Mouse (Mus musculus) G1E (cell line): ENCODE data around the gene Nfyc.

Experiments
- CTCF ChIP-seq: IDR thresholded peaks from 2 replicates; pipeline ENCODE4 v1.5.1; 2012; ENCODE audit warnings: low read depth, low read length, inconsistent platforms, mixed read lengths
- TAL1 ChIP-seq: conservative IDR thresholded peaks from 2 replicates; pipeline ENCODE4 v1.6.1; 2012; ENCODE audit warnings: low read depth, low read length, inconsistent platforms, mixed read lengths

DNA sequence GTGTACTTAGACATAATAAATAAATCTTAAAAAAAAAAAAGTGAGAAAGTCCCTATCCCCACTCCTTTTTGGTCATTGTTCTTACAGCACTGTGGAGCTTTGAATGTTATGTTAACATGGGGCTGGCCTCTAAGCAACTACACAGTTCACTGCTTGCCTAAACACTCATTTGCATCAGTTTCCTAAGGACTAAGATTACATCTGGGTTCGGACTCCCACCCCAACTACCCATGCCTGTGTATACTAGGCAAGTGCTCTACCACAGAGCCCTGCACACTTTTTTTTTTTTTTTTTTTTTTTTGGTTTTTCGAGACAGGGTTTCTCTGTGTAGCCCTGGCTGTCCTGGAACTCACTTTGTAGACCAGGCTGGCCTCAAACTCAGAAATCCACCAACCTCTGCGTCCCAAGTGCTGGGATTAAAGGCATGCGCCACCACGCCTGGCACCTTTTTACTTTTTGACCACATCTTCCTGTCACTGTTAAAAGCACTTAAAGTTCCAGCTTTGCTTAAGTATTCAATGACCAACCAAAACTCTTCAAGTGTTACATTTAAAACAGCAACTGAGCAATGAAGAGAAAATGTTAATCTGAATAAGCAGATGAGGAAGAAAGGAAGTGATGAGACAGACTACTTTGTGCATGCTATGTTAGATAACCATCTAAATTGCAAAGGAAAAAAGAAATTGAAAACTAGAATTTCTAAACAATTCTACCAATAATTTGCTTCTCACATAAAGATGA lies 33.2 kb downstream of the Nfyc start:
- TF ChIP-seq TAL1 (no peak), CTCF (no peak)
